Mouse (Mus musculus) splenic B cell, adult 2 months (primary cell): ENCODE results near the gene Mapkbp1.

ENCODE experiments used
- DNase-seq: peaks from one replicate; pipeline ENCODE4 v3.0.0-alpha.2; 2011; ENCODE audit warnings: low read depth, low spot score
- H3K27me3 ChIP-seq: 2 replicates; pipeline ENCODE4 v1.6.1; 2012; ENCODE audit warnings: mild to moderate bottlenecking, low read length, moderate library complexity, mixed read lengths; ENCODE audit not compliant: control insufficient read depth, poor library complexity, insufficient read depth, severe bottlenecking
- H3K36me3 ChIP-seq: 2 replicates; pipeline ENCODE4 v1.6.1; 2012; ENCODE audit warnings: mild to moderate bottlenecking, low read length, moderate library complexity, mixed read lengths; ENCODE audit not compliant: control insufficient read depth, poor library complexity, insufficient read depth, severe bottlenecking

Gene Mapkbp1

DNA sequence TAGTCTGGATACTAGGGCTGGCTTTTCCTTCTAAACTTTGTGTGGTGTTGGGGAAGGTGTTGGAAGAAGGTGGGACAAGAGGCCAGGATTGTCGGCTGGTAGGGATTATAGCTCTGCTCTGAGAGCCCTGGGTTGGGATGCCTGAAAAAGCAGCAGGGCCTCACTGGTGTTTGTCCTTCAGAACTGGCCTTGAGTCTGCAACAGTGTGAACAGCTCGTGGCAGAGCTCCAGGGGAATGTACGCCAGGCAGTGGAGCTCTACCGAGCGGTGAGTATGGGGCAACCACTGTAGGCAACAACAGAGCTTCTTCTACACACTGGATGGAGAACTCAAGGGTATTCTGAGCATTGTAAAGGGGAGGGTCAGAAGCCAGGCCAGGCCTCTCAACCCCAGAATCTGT lies 51.8 kb downstream of the Mapkbp1 start:
- Histone ChIP-seq H3K36me3 (no peaks in the 10 kb centered on the region), H3K27me3 (no peaks in the 10 kb centered on the region)
- DNase-seq: no peak

DNA sequence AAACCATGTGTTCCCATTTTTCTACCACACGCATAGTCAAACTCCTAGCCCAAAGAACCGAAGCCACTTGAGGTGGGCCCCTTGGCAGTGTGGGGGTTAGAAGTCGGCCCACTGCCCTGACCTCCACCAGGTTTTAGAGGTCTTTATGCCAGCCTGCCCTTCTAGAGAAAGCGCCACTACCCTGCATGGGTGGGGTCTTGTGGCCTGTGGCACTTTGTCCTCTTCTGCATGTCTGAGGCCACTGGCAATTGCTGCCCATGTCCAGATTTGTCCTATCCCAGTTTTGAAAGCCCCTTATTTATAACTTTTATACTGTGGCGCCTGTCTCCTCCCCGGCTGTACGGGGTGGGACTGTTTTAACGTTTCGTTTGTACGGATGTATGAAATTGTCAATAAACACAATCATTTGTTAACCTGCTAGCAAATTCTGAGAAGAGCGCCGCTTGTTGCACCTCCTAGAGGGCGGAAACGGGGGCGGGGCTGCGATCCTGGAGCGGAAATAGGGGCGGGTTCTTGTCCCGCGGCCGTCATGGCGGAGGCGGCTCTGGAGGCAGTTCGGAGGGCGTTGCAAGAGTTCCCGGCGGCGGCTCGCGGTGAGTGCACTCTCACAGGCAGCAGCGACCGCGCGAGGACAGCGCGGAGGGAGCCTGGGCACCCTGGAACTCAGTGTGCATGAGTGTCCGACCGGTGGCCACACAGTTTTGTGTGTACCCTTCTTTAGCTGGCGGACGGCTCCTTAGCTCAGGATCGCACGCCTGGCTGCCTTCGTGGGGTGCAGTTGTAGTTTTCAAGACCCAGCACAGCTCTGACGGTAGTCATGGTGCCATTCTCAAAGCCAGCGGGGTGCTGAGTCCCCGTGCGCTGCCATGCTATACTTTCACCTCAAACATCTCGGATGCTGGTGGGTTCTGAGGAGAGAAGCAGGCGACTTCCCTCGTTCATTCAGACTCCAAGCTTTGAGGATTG lies 54.8 kb downstream of the Mapkbp1 start, which contains the start of the genes Jmjd7 and Gm28042:
Gene Jmjd7, plus strand, starts transcription at position 500 of the 966 bp plus-strand sequence.
Gene Gm28042, plus strand, starts transcription at position 510 of the 966 bp plus-strand sequence.
- H3K27me3 ChIP-seq: no peaks in the 10 kb centered on the region
- no peaks in the 10 kb centered on the region; the same call in 1 of the 2 replicates for H3K36me3 ChIP-seq
- DNase-seq: peak; percentile 90

DNA sequence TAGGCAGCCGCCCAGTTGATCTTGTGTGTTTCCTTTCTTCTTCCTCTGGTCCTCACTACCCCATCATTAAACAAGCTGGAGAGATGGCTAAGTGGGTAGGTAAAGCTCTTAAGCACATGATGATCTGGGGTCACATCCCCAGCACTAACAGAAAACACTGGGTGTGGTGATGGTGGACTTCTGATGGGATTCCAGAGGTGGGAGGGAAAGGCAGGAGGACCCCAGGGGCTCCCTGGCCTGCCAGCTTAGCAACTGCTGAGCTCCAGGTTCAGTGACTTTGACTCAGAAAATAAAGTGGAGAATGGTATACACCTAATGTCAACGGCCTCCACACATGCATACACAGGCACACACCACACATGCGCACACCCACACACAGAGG lies 55.4 kb downstream of the Mapkbp1 start:
- no peak for DNase-seq
- no peaks in the 10 kb centered on the region for H3K27me3 ChIP-seq
- no peaks in the 10 kb centered on the region; the same call in none of the 2 replicates for H3K36me3 ChIP-seq

DNA sequence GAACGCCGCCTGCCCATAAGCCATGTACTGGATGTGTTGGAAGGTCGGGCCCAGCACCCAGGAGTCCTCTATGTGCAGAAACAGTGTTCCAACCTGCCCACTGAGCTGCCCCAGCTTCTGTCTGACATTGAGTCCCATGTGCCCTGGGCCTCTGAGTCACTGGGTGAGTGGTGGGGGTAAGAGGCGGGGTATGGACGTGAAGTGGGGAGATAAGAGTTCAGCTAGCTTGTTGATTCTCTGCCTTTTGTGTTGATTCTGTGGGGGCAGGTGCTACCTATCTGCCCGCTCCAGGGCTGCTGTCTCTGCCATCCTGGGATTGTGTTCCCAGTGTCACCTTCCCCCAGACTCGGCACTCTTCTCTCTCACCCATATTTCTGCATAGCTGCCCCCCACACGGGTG lies 57.9 kb downstream of the Mapkbp1 start:
- no peaks in the 10 kb centered on the region for H3K27me3 ChIP-seq
- H3K36me3 ChIP-seq: no peaks in the 10 kb centered on the region; the same call in none of the 2 replicates
- no peak for DNase-seq

DNA sequence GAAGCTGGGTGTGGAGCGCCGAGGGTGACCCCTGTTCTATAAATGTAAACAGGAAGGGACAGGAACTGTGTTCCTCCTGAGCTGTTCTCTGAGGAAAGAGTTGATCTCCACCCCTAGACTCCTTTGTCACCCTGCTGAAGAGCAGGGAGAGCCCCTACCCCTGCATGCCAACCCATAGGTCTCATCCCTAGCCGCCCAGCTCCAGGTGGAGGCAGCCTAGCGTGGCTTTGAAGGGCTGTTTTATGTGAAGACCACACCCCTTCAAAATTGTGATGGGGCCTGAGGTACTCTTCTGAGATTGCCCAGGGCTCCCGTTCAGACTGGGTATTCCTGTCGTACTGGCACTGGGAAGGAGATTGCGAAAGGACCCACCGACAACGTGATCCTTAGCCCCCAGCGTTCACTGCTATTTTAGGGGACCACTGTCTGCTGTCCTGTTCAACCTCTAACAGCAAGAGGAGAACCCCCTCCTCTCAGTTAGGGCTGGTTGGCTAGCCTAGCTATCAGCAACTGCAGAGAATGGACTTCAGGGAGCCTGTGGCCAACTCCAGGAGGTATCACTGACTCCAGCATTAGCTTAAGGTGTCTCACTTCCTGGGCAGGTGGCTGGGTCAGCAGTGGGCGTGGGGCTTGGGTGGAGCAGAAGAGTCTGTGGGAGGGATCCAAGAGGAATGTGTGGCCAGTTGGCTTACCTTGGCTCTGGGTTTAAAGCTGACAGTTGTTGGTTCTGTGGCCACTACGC lies 60.4 kb downstream of the Mapkbp1 start, which contains the start of gene Pla2g4b:
Gene Pla2g4b, plus strand, starts transcription at position 692 of the 742 bp plus-strand sequence.
- DNase-seq: no peak
- no peaks in the 10 kb centered on the region; the same call in none of the 2 replicates for H3K36me3 ChIP-seq
- no peaks in the 10 kb centered on the region for H3K27me3 ChIP-seq

DNA sequence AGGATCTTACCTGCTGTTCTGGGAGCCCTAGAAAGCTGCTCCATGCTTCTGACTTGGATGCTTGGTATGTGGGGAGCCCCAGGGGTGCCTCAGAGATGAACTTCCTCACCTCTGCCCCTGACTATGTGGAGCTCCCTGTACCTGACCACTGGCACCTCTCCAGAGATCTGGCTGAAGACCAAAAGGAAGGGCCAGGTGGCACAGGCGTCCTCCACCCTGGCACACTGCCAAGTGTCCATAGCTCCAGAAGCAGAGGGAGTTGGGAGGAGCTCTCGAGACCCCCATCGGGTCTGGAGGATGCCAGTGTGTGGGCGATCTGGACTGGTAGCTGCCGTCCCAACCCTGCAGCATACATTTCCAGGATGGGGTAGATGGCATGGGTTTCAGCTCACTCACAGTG lies 61.2 kb downstream of the Mapkbp1 start:
- Histone ChIP-seq H3K27me3 (no peaks in the 10 kb centered on the region), H3K36me3 (no peaks in the 10 kb centered on the region; the same call in none of the 2 replicates)
- DNase-seq: no peak

DNA sequence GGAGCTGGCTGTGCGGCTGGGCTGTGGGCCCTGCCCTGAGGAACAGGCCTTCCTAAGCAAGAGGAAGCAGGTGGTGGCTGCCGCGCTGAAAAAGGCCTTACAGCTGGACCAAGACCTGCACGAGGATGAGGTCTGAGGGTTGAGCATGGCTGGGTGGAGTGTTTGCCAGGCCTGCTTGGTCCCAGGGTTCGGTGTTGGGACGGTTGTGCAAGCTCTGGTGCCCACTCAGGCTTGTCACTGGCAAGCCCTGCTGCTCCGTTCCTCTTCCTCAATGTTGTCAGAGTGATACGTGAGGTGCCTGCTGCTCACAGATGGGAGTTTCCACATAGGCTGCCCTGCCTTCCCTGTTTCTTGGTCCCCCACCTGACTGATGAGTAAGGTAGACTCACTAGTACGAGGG lies 65.2 kb downstream of the Mapkbp1 start:
- Histone ChIP-seq H3K27me3 (no peaks in the 10 kb centered on the region), H3K36me3 (no peaks in the 10 kb centered on the region; the same call in none of the 2 replicates)
- DNase-seq: no peak

DNA sequence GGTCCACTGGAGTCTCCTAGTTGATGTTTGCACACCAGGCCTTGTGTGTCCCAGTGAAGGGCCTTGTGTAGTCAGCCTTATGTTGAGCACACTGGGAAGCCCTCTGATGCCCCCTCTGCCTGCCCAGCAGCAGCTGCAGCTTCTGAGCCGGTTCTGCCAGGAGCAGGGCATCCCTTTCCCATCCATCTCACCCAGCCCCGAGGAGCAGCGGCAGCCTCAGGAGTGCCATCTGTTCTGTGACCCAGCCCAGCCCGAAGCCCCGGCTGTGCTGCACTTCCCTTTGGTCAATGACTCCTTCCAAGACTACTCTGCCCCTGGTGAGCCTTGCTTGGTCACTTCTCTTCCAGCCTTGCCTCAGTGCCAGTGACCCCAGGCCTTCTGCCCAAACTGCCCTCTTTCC lies 68.5 kb downstream of the Mapkbp1 start:
- H3K27me3 ChIP-seq: no peaks in the 10 kb centered on the region
- DNase-seq: no peak
- H3K36me3 ChIP-seq: no peaks in the 10 kb centered on the region

DNA sequence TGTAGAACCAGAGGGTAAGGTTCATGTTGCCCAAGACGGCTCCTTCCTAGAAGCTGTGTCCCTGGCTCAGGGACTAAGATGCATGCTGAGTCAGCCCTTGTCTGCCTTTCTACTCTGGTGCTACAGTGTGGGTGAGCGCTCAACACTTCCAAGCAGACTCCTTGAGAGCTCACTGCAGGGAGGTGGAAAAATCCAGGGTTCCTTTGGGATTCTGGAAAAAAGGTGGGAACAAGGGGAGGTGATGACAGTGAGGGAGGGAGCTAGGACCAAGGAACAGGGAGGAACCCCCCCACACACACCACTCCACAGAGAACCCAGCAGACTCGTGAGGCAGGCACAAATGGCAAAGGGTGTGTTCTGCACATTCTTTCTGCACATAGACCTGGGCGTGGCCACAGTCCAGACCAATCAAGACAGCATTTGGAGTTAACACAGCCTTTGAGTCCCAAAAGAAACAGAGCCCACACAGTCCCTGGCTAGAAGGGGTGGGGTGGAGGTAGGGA lies 71.7 kb downstream of the Mapkbp1 start:
- no peaks in the 10 kb centered on the region for H3K36me3 ChIP-seq
- DNase-seq: no peak
- H3K27me3 ChIP-seq: no peaks in the 10 kb centered on the region

DNA sequence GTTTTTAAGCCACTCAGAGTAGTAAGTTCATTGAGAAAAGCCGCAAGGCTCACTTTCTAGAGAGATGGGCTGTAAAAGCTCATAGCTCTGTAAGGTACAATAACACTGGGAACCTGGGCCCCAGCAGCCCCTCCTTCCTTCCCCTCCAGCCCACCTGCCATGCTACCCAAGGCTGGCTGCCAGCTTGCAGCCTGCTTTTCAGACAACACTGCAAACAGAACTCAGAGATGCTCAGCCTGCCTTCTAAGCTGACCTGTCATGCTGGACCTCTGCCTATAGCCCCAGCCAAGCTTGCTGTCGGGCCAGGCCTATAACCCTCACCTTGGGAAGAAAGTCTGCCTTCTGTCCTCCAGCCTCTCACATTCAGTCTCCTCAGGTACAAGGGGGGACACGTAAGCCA lies 72.2 kb downstream of the Mapkbp1 start:
- no peaks in the 10 kb centered on the region for H3K36me3 ChIP-seq
- H3K27me3 ChIP-seq: no peaks in the 10 kb centered on the region
- no peak for DNase-seq

DNA sequence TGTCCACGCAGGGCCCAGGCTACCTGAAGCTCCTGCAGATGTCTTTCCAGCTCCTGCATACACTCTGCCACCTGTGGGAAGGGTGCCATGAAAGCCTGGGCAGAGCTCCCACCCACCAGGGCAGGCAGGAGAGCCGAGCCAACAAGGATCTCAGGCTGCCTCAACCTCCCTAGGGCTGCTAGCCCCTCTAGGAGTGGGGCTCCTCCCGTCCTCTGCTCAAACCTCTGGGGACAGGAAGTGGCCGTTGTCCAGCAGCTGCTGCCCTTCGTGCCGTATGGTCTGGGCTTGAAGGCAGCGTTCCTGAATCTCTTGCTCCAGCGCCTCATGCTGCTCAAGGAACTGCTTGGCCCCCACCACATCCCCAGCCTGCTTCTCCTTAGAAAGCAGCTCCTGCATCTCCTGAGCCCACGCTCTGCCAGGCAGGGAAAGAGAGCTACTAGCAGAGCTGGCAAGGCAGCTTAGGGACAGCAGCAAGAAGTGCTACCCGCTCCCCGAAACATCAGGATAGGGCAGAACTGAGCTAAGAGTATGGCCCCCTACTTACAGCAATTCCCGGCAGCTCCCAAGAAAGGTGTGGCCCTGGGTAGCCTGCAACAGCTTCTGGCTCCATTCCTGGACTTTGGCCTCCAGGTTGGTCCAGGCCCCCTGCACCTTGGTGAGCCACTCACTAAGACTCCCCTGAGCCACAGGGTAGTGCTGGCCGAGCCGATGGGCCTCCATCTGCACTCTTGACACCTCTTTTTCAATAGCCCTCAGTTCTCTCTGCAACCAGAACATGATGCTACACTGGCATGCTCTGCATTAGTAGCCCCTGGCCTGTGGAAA lies 74.2 kb downstream of the Mapkbp1 start:
- Histone ChIP-seq H3K36me3 (no peaks in the 10 kb centered on the region), H3K27me3 (no peaks in the 10 kb centered on the region)
- no peak for DNase-seq

DNA sequence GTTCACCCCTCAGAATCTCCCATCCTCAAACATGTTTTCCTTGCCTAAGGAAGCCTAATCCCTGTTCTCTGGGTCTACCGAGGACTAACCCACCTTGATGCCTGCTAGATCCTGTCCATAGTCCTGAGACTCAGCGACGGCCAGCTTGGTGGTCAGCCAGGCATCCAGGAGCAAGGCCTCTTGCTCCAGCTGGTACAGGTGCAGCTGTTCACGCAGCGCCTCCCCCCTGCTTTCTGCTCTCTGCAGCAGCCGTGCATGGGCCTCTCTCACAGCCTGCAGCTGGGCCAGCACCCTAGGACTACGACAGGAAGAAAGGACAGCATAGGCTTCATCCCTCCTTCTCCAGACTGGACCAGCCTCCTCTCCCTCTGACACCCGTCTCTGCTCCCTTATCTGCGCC lies 75.7 kb downstream of the Mapkbp1 start:
- no peaks in the 10 kb centered on the region for H3K27me3 ChIP-seq
- H3K36me3 ChIP-seq: no peaks in the 10 kb centered on the region
- no peak for DNase-seq

DNA sequence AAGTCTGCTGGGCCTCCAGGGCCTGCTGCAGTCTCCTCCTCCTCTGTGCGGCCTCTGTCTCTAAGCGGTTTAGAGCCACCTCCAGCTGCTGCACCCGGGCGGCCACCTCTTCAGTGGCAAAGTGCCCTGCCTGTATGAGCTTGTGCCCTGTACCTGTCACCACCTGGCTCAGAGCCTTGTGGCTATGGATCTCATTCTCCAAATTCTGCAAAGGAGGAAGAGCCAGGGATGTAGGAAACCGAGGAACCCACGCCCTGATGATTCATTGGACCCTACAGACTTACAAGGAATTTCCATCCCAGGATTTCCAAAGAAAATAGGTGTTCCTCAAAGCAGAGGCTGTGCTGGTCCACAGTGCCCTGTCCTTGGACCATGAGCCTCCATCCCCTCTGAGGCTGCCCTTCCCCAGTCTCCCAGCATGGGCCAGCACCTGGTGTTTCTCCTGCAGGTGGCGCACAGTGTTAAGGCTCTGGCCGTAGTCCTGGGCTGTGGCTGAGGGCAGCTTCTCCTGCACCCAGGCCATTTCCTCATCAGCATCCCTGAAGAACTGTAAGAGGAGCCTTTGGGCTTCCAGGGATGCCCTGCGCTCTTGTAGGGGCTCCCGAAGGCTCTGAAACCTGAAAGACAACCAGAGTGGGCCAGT lies 77.3 kb downstream of the Mapkbp1 start:
- no peaks in the 10 kb centered on the region for H3K27me3 ChIP-seq
- H3K36me3 ChIP-seq: no peaks in the 10 kb centered on the region
- DNase-seq: peak; percentile 55

DNA sequence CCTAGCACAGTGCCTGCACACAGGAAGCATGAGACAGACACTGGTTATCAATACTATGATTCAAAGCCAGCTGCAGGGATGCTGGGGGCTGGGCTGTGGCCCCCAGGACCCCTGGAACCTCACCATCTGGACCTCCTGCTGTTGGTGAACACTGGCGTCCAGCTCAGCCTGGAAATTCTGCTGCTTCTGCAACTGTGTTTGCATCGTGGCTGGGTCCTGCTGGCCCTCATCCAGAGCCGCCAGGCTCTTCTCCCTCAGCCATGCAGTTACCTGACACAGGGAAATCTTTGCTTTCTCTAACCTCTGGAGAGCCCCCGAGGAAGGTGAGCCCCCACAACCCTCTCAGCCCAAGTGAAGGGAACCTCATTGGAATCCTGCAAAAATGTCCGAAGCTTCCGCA lies 78.9 kb downstream of the Mapkbp1 start:
- no peak for DNase-seq

More for the DNA sequence above, 78.9 kb downstream of the Mapkbp1 start:
- Histone ChIP-seq H3K36me3 (no peaks in the 10 kb centered on the region), H3K27me3 (no peaks in the 10 kb centered on the region)
